Mouse (Mus musculus) liver, postnatal 0 days (tissue): ENCODE results near the gene Parp3. TPM values are rescaled to one million over a fixed set of nuclear protein-coding genes. Genes with fewer than 3 reads are reported as not detected.
"Not testable (repeated sequence)": the region's sequence is repeated elsewhere in the genome, so short reads cannot be mapped to it uniquely, and the experiment has no call there.

Source experiments
- ATAC-seq: fragments of 200-750 bp; cut with Nextera tagmentation; 2 replicates; pipeline ENCODE4 v1.8.0; 2017; ENCODE audit warnings: mild to moderate bottlenecking, moderate library complexity
- DNase-seq: peaks from one replicate; pipeline ENCODE4 v3.0.0-alpha.2; 2016
- H3K27ac ChIP-seq: fragments of 300-500 bp; sonication (generic); 2 replicates; pipeline ENCODE4 v1.5.1; 2014; ENCODE audit warnings: antibody characterized with exemption, moderate library complexity, mild to moderate bottlenecking, low read depth
- H3K27me3 ChIP-seq: fragments of 300-500 bp; sonication (generic); 2 replicates; pipeline ENCODE4 v1.6.1; 2014; ENCODE audit warnings: low read length, control low read depth, mixed read lengths; ENCODE audit not compliant: insufficient read depth
- H3K36me3 ChIP-seq: fragments of 300-500 bp; sonication (generic); replicated peaks from 2 replicates; pipeline ENCODE4 v1.6.1; 2014; ENCODE audit warnings: mild to moderate bottlenecking, control low read depth, low read length, moderate library complexity, mixed read lengths; ENCODE audit not compliant: insufficient read depth
- H3K4me1 ChIP-seq: fragments of 300-500 bp; sonication (generic); 2 replicates; pipeline ENCODE4 v1.6.1; 2014; ENCODE audit warnings: antibody characterized with exemption, mild to moderate bottlenecking, control low read depth; ENCODE audit not compliant: insufficient read depth
- H3K4me2 ChIP-seq: fragments of 300-500 bp; sonication (generic); 2 replicates; pipeline ENCODE4 v1.6.1; 2014; ENCODE audit warnings: low read depth, mild to moderate bottlenecking, low read length, moderate library complexity, mixed read lengths
- H3K4me3 ChIP-seq: fragments of 300-500 bp; sonication (generic); 2 replicates; pipeline ENCODE4 v1.5.1; 2014; ENCODE audit warnings: low read depth, low read length
- H3K9ac ChIP-seq: fragments of 300-500 bp; sonication (generic); replicated peaks from 2 replicates; pipeline ENCODE4 v1.6.1; 2014; ENCODE audit warnings: mild to moderate bottlenecking, moderate library complexity
- H3K9me3 ChIP-seq: fragments of 300-500 bp; sonication (generic); 2 replicates; pipeline ENCODE4 v1.6.1; 2016; ENCODE audit warnings: mild to moderate bottlenecking, control low read depth, low read length, mixed read lengths
- CTCF ChIP-seq: sonication (generic); IDR thresholded peaks from 2 replicates; pipeline ENCODE4 v1.5.1; 2016; ENCODE audit warnings: antibody characterized with exemption, low read depth
- EP300 ChIP-seq: IDR thresholded peaks from 2 replicates; pipeline ENCODE4 v1.6.1; 2016; ENCODE audit warnings: antibody characterized with exemption, low read depth, mild to moderate bottlenecking
- WGBS: fragments of 180-500 bp; shearing (Covaris S2); extraction: QIAGEN DNeasy Blood & Tissue Kit; methylation state at CpG from one replicate; pipeline ENCODE4 v1.1.7; 2014; ENCODE audit not compliant: insufficient replicate concordance; 5-methylcytosine and 5-hydroxymethylcytosine counted together
- polyA plus RNA-seq: library from polyadenylated mRNA; unstranded; fragments of >200 nt; fragmentation: Nextera tagmentation; extraction: Ambion mirVana; gene quantifications from 2 replicates; pipeline ENCODE4 v1.2.1, GENCODE M21; 2015

Parp3 gene
- polyA plus RNA-seq, 1 experiment from 2014 or later: 1.6 TPM

GRCm38 (mm10) chr9:106509356-106509755, 32.6 kb upstream of the Parp3 start:
- H3K9me3 ChIP-seq: no peaks in the 10 kb centered on the region
- no peak overlapping the region for H3K4me2 ChIP-seq
- H3K27me3 ChIP-seq: no peaks in the 10 kb centered on the region
- ATAC-seq (no peak), DNase-seq (no peak)
- no peak overlapping the region for H3K27ac ChIP-seq
- 84% methylated on average over 10 of the region's 10 CpGs for WGBS
- H3K4me1 ChIP-seq: no peaks in the 10 kb centered on the region
- H3K36me3 ChIP-seq: no peaks in the 10 kb centered on the region
- TF ChIP-seq CTCF (no peak), EP300 (no peak)
- H3K9ac ChIP-seq: no peak overlapping the region
- H3K4me3 ChIP-seq: no peak overlapping the region

- Histone ChIP-seq H3K36me3 (no peaks in the 10 kb centered on the region), H3K9ac (no peak overlapping the region), H3K27ac (no peak overlapping the region), H3K4me3 (no peak overlapping the region), H3K9me3 (no peaks in the 10 kb centered on the region), H3K4me2 (no peak overlapping the region), H3K27me3 (no peaks in the 10 kb centered on the region), H3K4me1 (no peaks in the 10 kb centered on the region)
- no peak for DNase-seq
- TF ChIP-seq EP300 (no peak), CTCF (no peak)
- WGBS: 75% methylated on average over 6 of the region's 6 CpGs
- no peak for ATAC-seq
These were observed 27.5 kb upstream of the Parp3 start for GRCm38 (mm10) chr9:106504246-106504645.

DNA sequence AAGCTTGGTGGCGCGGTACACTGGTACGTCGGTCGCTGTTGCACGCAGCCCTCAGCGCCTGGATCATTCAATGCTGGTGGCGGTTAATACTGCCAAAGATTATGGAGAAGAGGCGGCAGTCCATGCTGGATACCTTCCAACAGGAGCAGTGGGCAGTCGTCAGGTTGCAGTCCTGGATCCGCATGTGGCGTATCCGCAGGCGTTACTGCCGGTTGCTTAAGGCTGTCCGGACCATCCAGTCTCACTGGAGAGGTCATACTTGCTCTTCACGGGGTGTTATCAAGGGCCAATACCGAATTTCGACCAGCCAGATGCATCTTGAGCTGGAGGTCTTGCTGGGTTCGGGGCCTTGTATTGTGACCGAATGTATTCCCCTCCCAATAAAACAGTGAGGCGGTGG, 25.1 kb upstream of the Parp3 start:
- WGBS: 81% methylated on average over 22 of the region's 22 CpGs
- no peak for TF ChIP-seq CTCF
- no peak for TF ChIP-seq EP300

DNA sequence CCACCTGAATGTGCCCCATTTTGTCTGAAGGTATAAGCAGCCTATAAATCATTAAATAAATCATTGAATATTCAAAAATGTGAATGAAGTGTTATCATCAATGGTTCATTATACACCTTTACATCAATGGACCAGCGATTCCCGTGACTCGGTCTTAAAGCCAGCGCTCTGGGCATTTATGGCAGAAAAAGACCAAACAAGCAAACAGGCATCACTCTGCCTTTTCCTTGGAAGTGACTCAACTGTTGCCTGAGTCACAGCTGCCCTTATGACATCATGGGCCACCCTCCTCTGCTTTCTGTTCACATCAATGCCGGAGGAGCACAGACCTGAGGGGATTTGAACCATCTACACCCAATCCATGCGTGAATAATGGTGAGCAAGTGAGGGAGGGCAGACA, 22.9 kb upstream of the Parp3 start, which contains the start of gene Iqcf1:
Gene Iqcf1, plus strand, starts transcription at position 301 of the 400 bp plus-strand sequence.
- ATAC-seq (no peak), DNase-seq (no peak)
- Histone ChIP-seq H3K4me2 (no peak within 1 kb of the TSS), H3K4me3 (no peak within 1 kb of the TSS), H3K4me1 (no peaks in the 10 kb centered on the region), H3K27me3 (no peaks in the 10 kb centered on the region), H3K9ac (no peak within 1 kb of the TSS), H3K36me3 (no peaks in the 10 kb centered on the region), H3K27ac (no peak within 1 kb of the TSS), H3K9me3 (no peaks in the 10 kb centered on the region)
- WGBS: 92% methylated on average over 6 of the region's 6 CpGs
- TF ChIP-seq EP300 (no peak), CTCF (no peak)

More for the DNA sequence above, 25.1 kb upstream of the Parp3 start:
- no peak for DNase-seq
- H3K4me2 ChIP-seq: no peak overlapping the region
- no peak overlapping the region for H3K9ac ChIP-seq
- H3K36me3 ChIP-seq: no peaks in the 10 kb centered on the region
- no peak overlapping the region for H3K4me3 ChIP-seq
- no peaks in the 10 kb centered on the region for H3K4me1 ChIP-seq
- H3K27me3 ChIP-seq: no peaks in the 10 kb centered on the region
- no peaks in the 10 kb centered on the region for H3K9me3 ChIP-seq
- ATAC-seq: no peak
- no peak overlapping the region for H3K27ac ChIP-seq

DNA sequence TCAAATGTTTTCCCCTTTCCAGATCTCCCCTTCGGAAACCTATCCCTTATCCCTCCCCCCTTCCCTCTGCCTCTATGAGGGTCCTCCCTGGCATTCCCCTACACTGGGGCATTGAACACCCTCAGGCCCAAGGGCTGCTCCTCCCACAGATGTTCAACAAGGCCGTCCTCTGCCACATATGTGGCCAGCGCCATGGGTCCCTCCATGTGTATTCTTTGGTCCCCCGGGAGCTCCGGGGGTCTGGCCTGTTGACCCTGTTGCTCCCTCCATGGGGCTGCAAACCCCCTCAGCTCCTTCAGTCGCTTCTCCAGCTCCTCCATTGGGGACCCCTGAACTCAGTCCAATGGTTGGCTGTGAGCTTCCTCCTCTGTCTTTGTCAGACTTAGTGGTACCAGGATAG, 10.9 kb upstream of the Parp3 start:
- not testable (repeated sequence) for H3K4me1 ChIP-seq, ATAC-seq, DNase-seq, H3K9me3 ChIP-seq, H3K27me3 ChIP-seq, H3K4me2 ChIP-seq, H3K27ac ChIP-seq, H3K4me3 ChIP-seq, H3K9ac ChIP-seq
- WGBS: 79% methylated on average over 6 of the region's 6 CpGs
- peaks cover 26% of the 10 kb centered on the region for H3K36me3 ChIP-seq

DNA sequence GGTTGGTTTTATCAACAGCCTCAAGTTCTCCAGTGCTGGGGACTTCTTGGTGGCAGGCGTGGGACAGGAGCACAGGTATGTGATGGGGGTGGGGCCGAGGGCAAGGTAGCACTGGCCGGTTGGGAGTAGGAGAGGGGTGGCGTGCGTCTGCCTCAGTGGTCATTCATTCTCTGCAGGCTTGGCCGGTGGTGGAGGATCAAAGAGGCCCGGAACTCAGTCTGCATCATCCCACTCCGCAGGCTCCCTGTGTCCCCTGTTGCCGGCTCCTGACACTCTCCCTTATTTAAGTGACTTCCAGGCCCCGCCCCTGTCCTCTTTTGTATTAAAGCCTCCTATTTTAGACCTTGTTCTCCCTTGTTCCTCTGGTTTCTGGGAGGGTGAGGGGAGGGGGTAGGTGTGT, 8.3 kb upstream of the Parp3 start:
- Histone ChIP-seq H3K9ac (no peak overlapping the region), H3K27me3 (no peaks in the 10 kb centered on the region), H3K4me1 (no peaks in the 10 kb centered on the region), H3K36me3 (peaks cover 41% of the 10 kb centered on the region), H3K4me2 (no peak overlapping the region), H3K27ac (no peak overlapping the region), H3K4me3 (no peak overlapping the region), H3K9me3 (no peaks in the 10 kb centered on the region)
- no peak for ATAC-seq
- 79% methylated on average over 10 of the region's 10 CpGs for WGBS
- TF ChIP-seq EP300 (no peak), CTCF (no peak)
- DNase-seq: no peak

- no peak overlapping the region for H3K4me3 ChIP-seq
- H3K4me1 ChIP-seq: no peaks in the 10 kb centered on the region
- no peak overlapping the region for H3K27ac ChIP-seq
- H3K9ac ChIP-seq: no peak overlapping the region
- no peak overlapping the region for H3K4me2 ChIP-seq
- DNase-seq (no peak), ATAC-seq (no peak)
- 86% methylated on average over 17 of the region's 17 CpGs for WGBS
- peaks cover 42% of the 10 kb centered on the region for H3K36me3 ChIP-seq
- TF ChIP-seq EP300: no peak
- no peak for TF ChIP-seq CTCF
- H3K9me3 ChIP-seq: no peaks in the 10 kb centered on the region
- H3K27me3 ChIP-seq: no peaks in the 10 kb centered on the region
These were observed 6.9 kb upstream of the Parp3 start for GRCm38 (mm10) chr9:106483606-106484005.
